Mouse (Mus musculus) G1E (cell line): ENCODE results near the gene Oscar.

ENCODE experiments used
- CTCF ChIP-seq: IDR thresholded peaks from 2 replicates; pipeline ENCODE4 v1.5.1; 2012; ENCODE audit warnings: low read depth, low read length, inconsistent platforms, mixed read lengths
- GATA1 ChIP-seq: IDR thresholded peaks from 2 replicates; pipeline ENCODE4 v1.6.1; 2012; ENCODE audit warnings: borderline replicate concordance, low read length, inconsistent platforms, mixed read lengths
- GATA2 ChIP-seq: IDR thresholded peaks from 2 replicates; pipeline ENCODE4 v1.6.1; 2012; ENCODE audit warnings: low read depth, low read length, inconsistent platforms, borderline replicate concordance
- POLR2AphosphoS5 ChIP-seq: IDR thresholded peaks from 2 replicates; pipeline ENCODE4 v1.6.1; 2012; ENCODE audit warnings: low read depth, low read length, inconsistent platforms; ENCODE audit not compliant: insufficient replicate concordance
- TAL1 ChIP-seq: conservative IDR thresholded peaks from 2 replicates; pipeline ENCODE4 v1.6.1; 2012; ENCODE audit warnings: low read depth, low read length, inconsistent platforms, mixed read lengths

DNA sequence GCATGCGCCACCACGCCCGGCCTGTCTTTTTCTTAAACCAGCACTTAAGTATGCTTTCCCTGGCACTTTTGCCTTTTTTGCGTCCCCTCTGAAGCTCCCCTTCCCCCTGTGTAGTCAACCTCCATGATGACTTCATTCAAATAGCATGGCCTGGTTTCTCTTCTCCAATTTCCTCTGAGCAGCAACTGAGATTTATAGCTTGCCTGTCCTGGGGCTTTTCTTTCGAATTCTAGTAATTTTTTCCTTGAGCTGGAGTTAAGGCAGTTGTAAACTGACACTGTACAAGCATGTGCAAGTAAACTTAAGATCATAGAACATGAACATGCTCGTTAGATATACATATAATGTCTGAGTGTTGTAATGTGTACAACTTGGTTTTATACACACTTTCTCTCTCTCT lies 8.6 kb downstream of the Oscar start:
- TF ChIP-seq GATA1 = no peak
- no peak for TF ChIP-seq POLR2AphosphoS5
- no peak for TF ChIP-seq CTCF
- TF ChIP-seq TAL1 = no peak
- TF ChIP-seq GATA2 = no peak
